Mouse (Mus musculus) stomach, embryonic 16.5 days (tissue): Measurements from ENCODE around the gene Timm8b. TPM values are rescaled to one million over a fixed set of nuclear protein-coding genes. Genes with fewer than 3 reads are reported as not detected.
A peak's percentile ranks its signal among the peaks of the same experiment; 100 is the strongest.

Source experiments
- ATAC-seq: fragments of 200-750 bp; cut with Nextera tagmentation; 2 replicates; pipeline ENCODE4 v1.8.0; 2017; ENCODE audit warnings: moderate number of reproducible peaks, moderate TSS enrichment; ENCODE audit not compliant: insufficient read depth, low FRiP score
- H3K27ac ChIP-seq: fragments of 300-500 bp; sonication (generic); 2 replicates; pipeline ENCODE4 v1.5.1; 2014; ENCODE audit warnings: low read length
- H3K27me3 ChIP-seq: fragments of 300-500 bp; sonication (generic); 2 replicates; pipeline ENCODE4 v1.6.1; 2014; ENCODE audit warnings: low read length, control low read depth, mixed read lengths; ENCODE audit not compliant: control insufficient read depth, insufficient read depth
- H3K36me3 ChIP-seq: fragments of 300-500 bp; sonication (generic); 2 replicates; pipeline ENCODE4 v1.6.1; 2014; ENCODE audit warnings: low read length; ENCODE audit not compliant: control insufficient read depth, insufficient read depth
- H3K4me1 ChIP-seq: fragments of 300-500 bp; sonication (generic); 2 replicates; pipeline ENCODE4 v1.6.1; 2014; ENCODE audit warnings: low read length, control low read depth, mixed read lengths; ENCODE audit not compliant: control insufficient read depth, insufficient read depth
- H3K4me2 ChIP-seq: fragments of 300-500 bp; sonication (generic); 2 replicates; pipeline ENCODE4 v1.6.1; 2014; ENCODE audit warnings: low read depth, low read length, mixed read lengths
- H3K4me3 ChIP-seq: fragments of 300-500 bp; sonication (generic); replicated peaks from 2 replicates; pipeline ENCODE4 v1.5.1; 2014; ENCODE audit warnings: mild to moderate bottlenecking, low read length
- H3K9ac ChIP-seq: fragments of 300-500 bp; sonication (generic); 2 replicates; pipeline ENCODE4 v1.6.1; 2014; ENCODE audit warnings: low read length
- H3K9me3 ChIP-seq: fragments of 300-500 bp; sonication (generic); replicated peaks from 2 replicates; pipeline ENCODE4 v1.6.1; 2016; ENCODE audit warnings: low read length, control low read depth; ENCODE audit not compliant: control insufficient read depth
- WGBS: fragments of 180-500 bp; shearing (Covaris S2); extraction: QIAGEN DNeasy Blood & Tissue Kit; methylation state at CpG from one replicate; pipeline ENCODE4 v1.1.7; 2014; 5-methylcytosine and 5-hydroxymethylcytosine counted together
- polyA plus RNA-seq: library from polyadenylated mRNA; unstranded; fragments of >200 nt; fragmentation: Nextera tagmentation; extraction: Ambion mirVana; gene quantifications from 2 replicates; pipeline ENCODE4 v1.2.1, GENCODE M21; 2015

Gene Timm8b
- polyA plus RNA-seq, 1 experiment from 2014 or later: 234 TPM

- H3K9me3 ChIP-seq: no peaks in the 10 kb centered on the region
- H3K36me3 ChIP-seq: no peaks in the 10 kb centered on the region
- H3K27me3 ChIP-seq: no peaks in the 10 kb centered on the region
- H3K27ac ChIP-seq: no peak overlapping the region
- no peak overlapping the region for H3K4me2 ChIP-seq
- H3K4me1 ChIP-seq: no peaks in the 10 kb centered on the region
- no peak for ATAC-seq
- H3K9ac ChIP-seq: no peak overlapping the region
- no peak overlapping the region for H3K4me3 ChIP-seq
- WGBS: 75% methylated on average over 2 of the region's 2 CpGs
These were observed 35.8 kb upstream of the Timm8b start for GRCm38 (mm10) chr9:50567881-50568280.

- H3K4me3 ChIP-seq: no peak overlapping the region
- peak; percentile 83 for ATAC-seq
- no peaks in the 10 kb centered on the region for H3K9me3 ChIP-seq
- no peaks in the 10 kb centered on the region for H3K27me3 ChIP-seq
- no peak overlapping the region for H3K9ac ChIP-seq
- no peak overlapping the region for H3K4me2 ChIP-seq
- WGBS: 57% methylated on average over 10 of the region's 10 CpGs
- no peaks in the 10 kb centered on the region for H3K4me1 ChIP-seq
- H3K27ac ChIP-seq: peak overlapping the region; percentile 66; the same call in 1 of the 2 replicates
- H3K36me3 ChIP-seq: no peaks in the 10 kb centered on the region
These were observed 33.8 kb upstream of the Timm8b start for GRCm38 (mm10) chr9:50569599-50570525.

GRCm38 (mm10) chr9:50580370-50580769, 23.3 kb upstream of the Timm8b start:
- Histone ChIP-seq H3K4me2 (no peak overlapping the region), H3K4me3 (no peak overlapping the region), H3K9me3 (no peaks in the 10 kb centered on the region), H3K27ac (no peak overlapping the region), H3K4me1 (no peaks in the 10 kb centered on the region), H3K27me3 (no peaks in the 10 kb centered on the region), H3K36me3 (no peaks in the 10 kb centered on the region), H3K9ac (no peak overlapping the region)
- WGBS: 32% methylated on average over 4 of the region's 4 CpGs
- no peak for ATAC-seq

- H3K27me3 ChIP-seq: no peaks in the 10 kb centered on the region
- peaks cover 6% of the 10 kb centered on the region; the same call in 1 of the 2 replicates for H3K4me1 ChIP-seq
- ATAC-seq: no peak
- WGBS: 76% methylated on average over 6 of the region's 6 CpGs
- H3K4me2 ChIP-seq: no peak overlapping the region
- H3K9ac ChIP-seq: no peak overlapping the region
- no peaks in the 10 kb centered on the region for H3K9me3 ChIP-seq
- H3K4me3 ChIP-seq: no peak overlapping the region
- H3K27ac ChIP-seq: no peak overlapping the region
- H3K36me3 ChIP-seq: no peaks in the 10 kb centered on the region
These were observed 18.4 kb upstream of the Timm8b start for GRCm38 (mm10) chr9:50585145-50585818.

GRCm38 (mm10) chr9:50586955-50587354, 16.8 kb upstream of the Timm8b start:
- Histone ChIP-seq H3K4me3 (no peak overlapping the region), H3K9me3 (no peaks in the 10 kb centered on the region), H3K4me2 (no peak overlapping the region), H3K36me3 (no peaks in the 10 kb centered on the region), H3K27me3 (no peaks in the 10 kb centered on the region), H3K9ac (no peak overlapping the region), H3K27ac (peak overlapping the region; percentile 13), H3K4me1 (peaks cover 6% of the 10 kb centered on the region; the same call in 1 of the 2 replicates)
- WGBS: 49% methylated on average over 4 of the region's 4 CpGs
- peak; percentile 80; the same call in 1 of the 2 replicates for ATAC-seq

- Histone ChIP-seq H3K36me3 (peaks cover 7% of the 10 kb centered on the region; the same call in 1 of the 2 replicates), H3K27ac (no peak overlapping the region), H3K4me3 (no peak overlapping the region), H3K4me1 (peaks cover 6% of the 10 kb centered on the region; the same call in 1 of the 2 replicates), H3K27me3 (no peaks in the 10 kb centered on the region), H3K9me3 (no peaks in the 10 kb centered on the region), H3K4me2 (no peak overlapping the region), H3K9ac (no peak overlapping the region)
- WGBS: 70% methylated on average over 10 of the region's 10 CpGs
- ATAC-seq: no peak; the same call in 1 of the 2 replicates
These were observed 12.7 kb upstream of the Timm8b start for GRCm38 (mm10) chr9:50590856-50591518.

- no peak overlapping the region for H3K4me2 ChIP-seq
- H3K27me3 ChIP-seq: no peaks in the 10 kb centered on the region
- WGBS: 85% methylated on average over 9 of the region's 9 CpGs
- H3K4me1 ChIP-seq: no peaks in the 10 kb centered on the region
- ATAC-seq: no peak
- no peak overlapping the region for H3K27ac ChIP-seq
- H3K4me3 ChIP-seq: no peak overlapping the region
- H3K9me3 ChIP-seq: no peaks in the 10 kb centered on the region
- H3K9ac ChIP-seq: no peak overlapping the region
- peaks cover 20% of the 10 kb centered on the region for H3K36me3 ChIP-seq
These were observed 10.8 kb upstream of the Timm8b start for GRCm38 (mm10) chr9:50592955-50593354.

- Histone ChIP-seq H3K9ac (no peak overlapping the region), H3K4me1 (no peaks in the 10 kb centered on the region), H3K4me3 (no peak overlapping the region), H3K4me2 (no peak overlapping the region), H3K9me3 (no peaks in the 10 kb centered on the region), H3K27ac (no peak overlapping the region), H3K36me3 (peaks cover 20% of the 10 kb centered on the region), H3K27me3 (no peaks in the 10 kb centered on the region)
- 85% methylated on average over 3 of the region's 3 CpGs for WGBS
- ATAC-seq: no peak
These were observed 10.2 kb upstream of the Timm8b start for GRCm38 (mm10) chr9:50593544-50593943.
